Mouse (Mus musculus) macrophage (primary cell): ENCODE data around the gene Uroc1. TPM values are rescaled to one million over a fixed set of nuclear protein-coding genes. Genes with fewer than 3 reads are reported as not detected.

Source experiments
- H3K27ac ChIP-seq: fragments of 350-480 bp; formaldehyde crosslinking; 2 replicates; pipeline ENCODE4 v1.9.0; 2021
- H3K36me3 ChIP-seq: fragments of 350-480 bp; formaldehyde crosslinking; 2 replicates; pipeline ENCODE4 v1.9.0; 2021; ENCODE audit errors: inconsistent target
- H3K4me3 ChIP-seq: fragments of 350-480 bp; formaldehyde crosslinking; 2 replicates; pipeline ENCODE4 v1.9.0; 2021; ENCODE audit errors: inconsistent target
- H3K79me2 ChIP-seq: fragments of 350-480 bp; formaldehyde crosslinking; 2 replicates; pipeline ENCODE4 v1.9.0; 2021; ENCODE audit errors: inconsistent target
- WGBS: methylation state at CpG from one replicate; pipeline ENCODE4 v1.1.7; 2026; ENCODE audit warnings: inconsistent platforms; ENCODE audit not compliant: missing documents; 5-methylcytosine and 5-hydroxymethylcytosine counted together
- polyA plus RNA-seq: library from polyadenylated mRNA; stranded (reverse); fragments of 250-400 nt; gene quantifications from 3 replicates; pipeline ENCODE4 v1.2.4, GENCODE M21; 2018; ENCODE audit warnings: inconsistent platforms
- total RNA-seq, 78 experiments: library from RNA; depleted of rRNA; stranded (reverse); fragments of 250-400 nt; gene quantifications; 1 replicate in 9 of 78; 2 replicates in 24 of 78; 3 replicates in 43 of 78; 4 replicates in 2 of 78; pipeline ENCODE4 v1.2.4; 2018; ENCODE audit warnings: inconsistent platforms in 56 of 78

Uroc1 gene
- total RNA-seq (2018; cell fraction: chromatin; rRNA removed): not detected
- not detected for total RNA-seq (2018; cell fraction: cytosol; rRNA removed)
- total RNA-seq (2018; cell fraction: nucleus; rRNA removed): not detected
- not detected in 3 replicates for polyA plus RNA-seq

- Histone ChIP-seq H3K36me3 (no peaks in the 10 kb centered on the region), H3K79me2 (no peaks in the 10 kb centered on the region), H3K4me3 (no peak within 1 kb of the TSS), H3K27ac (no peak within 1 kb of the TSS)
- 88% methylated on average over 7 of the region's 7 CpGs for WGBS
Measured at GRCm38 (mm10) chr6:90332561-90333425, at the start of gene Uroc1. Uroc1 (plus strand) TSS chr6:90333284.

GRCm38 (mm10) chr6:90288265-90288664 is 44.8 kb upstream of the Uroc1 start:
- Histone ChIP-seq H3K27ac (no peak overlapping the region), H3K36me3 (no peaks in the 10 kb centered on the region), H3K79me2 (no peaks in the 10 kb centered on the region), H3K4me3 (no peak overlapping the region)
- WGBS: 52% methylated on average over 12 of the region's 12 CpGs

DNA sequence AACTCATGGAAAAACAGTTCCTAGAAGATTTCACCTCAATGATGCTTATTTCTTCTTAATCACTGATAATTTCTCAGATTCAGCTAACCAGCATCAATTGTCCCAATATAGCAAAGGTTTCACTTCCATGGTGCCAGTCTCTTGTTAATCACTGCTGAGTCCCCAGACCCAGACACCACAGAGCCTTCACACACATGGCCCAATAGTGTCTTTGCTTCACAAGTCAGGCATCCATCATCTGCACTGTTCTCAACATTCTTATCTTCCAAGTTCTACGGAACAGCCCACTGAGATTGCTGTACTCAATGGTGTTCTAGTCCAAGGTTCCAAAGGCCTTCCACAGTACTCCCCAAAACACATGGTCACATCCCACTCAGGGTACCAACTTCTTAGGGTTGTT is 32.2 kb upstream of the Uroc1 start, which contains the start of gene BC048671:
Gene BC048671 (plus strand): TSS at position 301 of the 400 bp plus-strand sequence.
- Histone ChIP-seq H3K27ac (no peak within 1 kb of the TSS), H3K4me3 (no peak within 1 kb of the TSS), H3K79me2 (no peaks in the 10 kb centered on the region), H3K36me3 (no peaks in the 10 kb centered on the region)
- WGBS: 100% methylated on average over 1 of the region's 1 CpGs

GRCm38 (mm10) chr6:90306315-90306975 is 26.6 kb upstream of the Uroc1 start:
- no peak overlapping the region for H3K27ac ChIP-seq
- 89% methylated on average over 6 of the region's 6 CpGs for WGBS

GRCm38 (mm10) chr6:90308839-90309778 is 24.0 kb upstream of the Uroc1 start:
- Histone ChIP-seq H3K79me2 (no peaks in the 10 kb centered on the region), H3K27ac (no peak overlapping the region), H3K36me3 (no peaks in the 10 kb centered on the region), H3K4me3 (no peak overlapping the region)
- WGBS: 90% methylated on average over 64 of the region's 87 CpGs

More at GRCm38 (mm10) chr6:90306315-90306975, 26.6 kb upstream of the Uroc1 start:
- H3K36me3 ChIP-seq: no peaks in the 10 kb centered on the region
- no peak overlapping the region for H3K4me3 ChIP-seq
- H3K79me2 ChIP-seq: no peaks in the 10 kb centered on the region

- Histone ChIP-seq H3K4me3 (no peak overlapping the region), H3K79me2 (no peaks in the 10 kb centered on the region), H3K36me3 (no peaks in the 10 kb centered on the region), H3K27ac (no peak overlapping the region)
- WGBS: 86% methylated on average over 5 of the region's 5 CpGs
Measured at GRCm38 (mm10) chr6:90315961-90316360, 17.1 kb upstream of the Uroc1 start.

- no peak overlapping the region for H3K4me3 ChIP-seq
- no peaks in the 10 kb centered on the region for H3K36me3 ChIP-seq
- WGBS: 80% methylated on average over 2 of the region's 2 CpGs
- H3K79me2 ChIP-seq: no peaks in the 10 kb centered on the region
- no peak overlapping the region for H3K27ac ChIP-seq
Measured at GRCm38 (mm10) chr6:90317510-90318258, 15.4 kb upstream of the Uroc1 start.

DNA sequence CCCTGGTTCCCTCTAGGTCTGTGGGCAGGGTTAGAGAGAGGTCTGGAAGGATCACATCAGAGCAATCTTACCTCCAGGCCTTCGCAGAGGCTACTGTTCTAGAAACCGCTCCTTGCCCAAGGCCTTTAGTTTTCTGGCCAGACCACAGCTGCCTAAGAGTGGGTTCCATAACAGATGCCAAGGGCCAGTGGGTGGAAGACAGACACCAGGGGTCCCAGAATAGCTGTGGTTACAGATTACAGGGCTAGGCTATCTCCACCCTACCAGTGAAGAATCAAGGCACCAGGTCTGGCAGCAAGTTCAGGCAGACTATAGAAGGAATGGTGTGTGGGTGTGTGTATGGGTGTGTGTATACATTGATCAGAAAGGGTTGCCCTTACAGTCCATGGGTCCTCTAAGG is 14.1 kb upstream of the Uroc1 start:
- no peak overlapping the region for H3K27ac ChIP-seq
- no peaks in the 10 kb centered on the region for H3K36me3 ChIP-seq
- H3K4me3 ChIP-seq: no peak overlapping the region
- no peaks in the 10 kb centered on the region for H3K79me2 ChIP-seq
- WGBS: 89% methylated on average over 2 of the region's 2 CpGs

GRCm38 (mm10) chr6:90319475-90320191 is 13.5 kb upstream of the Uroc1 start:
- 61% methylated on average over 7 of the region's 7 CpGs for WGBS
- H3K4me3 ChIP-seq: no peak overlapping the region

DNA sequence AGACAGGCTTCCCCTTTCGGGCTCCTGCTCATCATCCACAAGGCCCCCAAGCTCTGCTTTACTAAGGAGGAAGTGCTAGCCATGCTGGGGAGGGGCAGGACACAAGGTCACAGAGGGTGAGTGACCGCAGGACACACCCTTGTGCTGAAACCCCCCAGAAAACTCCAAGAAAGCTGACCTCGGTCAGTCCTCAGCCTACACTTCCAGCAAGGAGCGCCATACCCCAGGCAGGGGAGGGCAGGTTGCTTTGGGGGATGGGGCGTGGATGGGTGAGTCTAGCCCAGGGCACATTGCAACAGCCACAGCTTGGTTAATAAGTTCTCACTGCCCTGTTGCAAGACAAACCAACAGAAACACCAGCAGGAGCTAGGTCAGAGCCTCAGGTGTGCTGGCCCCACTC is 12.7 kb upstream of the Uroc1 start:
- no peaks in the 10 kb centered on the region for H3K36me3 ChIP-seq
- 57% methylated on average over 5 of the region's 5 CpGs for WGBS
- H3K27ac ChIP-seq: no peak overlapping the region
- H3K4me3 ChIP-seq: no peak overlapping the region
- no peaks in the 10 kb centered on the region for H3K79me2 ChIP-seq

More at GRCm38 (mm10) chr6:90319475-90320191, 13.5 kb upstream of the Uroc1 start:
- Histone ChIP-seq H3K79me2 (no peaks in the 10 kb centered on the region), H3K36me3 (no peaks in the 10 kb centered on the region), H3K27ac (no peak overlapping the region)

DNA sequence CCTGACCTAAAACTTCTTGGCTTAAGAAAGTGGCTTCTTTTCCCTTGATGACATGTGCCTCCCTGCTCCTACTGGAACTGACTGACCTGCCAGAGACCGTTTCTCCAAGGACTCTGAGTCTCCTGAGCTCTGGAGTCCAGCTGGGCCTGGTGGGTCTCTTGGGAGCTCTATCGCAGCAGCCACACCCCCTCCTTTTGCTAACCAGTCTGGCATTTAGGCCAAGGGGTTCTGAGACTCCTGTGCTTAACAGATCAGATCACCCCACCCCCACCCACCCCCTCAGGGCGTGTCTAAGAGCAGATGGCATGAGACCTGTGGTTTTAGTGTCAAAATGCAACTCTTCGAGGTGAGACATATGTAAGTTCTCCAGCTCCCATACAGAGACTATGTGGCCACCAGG is 11.3 kb upstream of the Uroc1 start:
- no peaks in the 10 kb centered on the region for H3K79me2 ChIP-seq
- WGBS: 50% methylated on average over 3 of the region's 4 CpGs
- H3K36me3 ChIP-seq: no peaks in the 10 kb centered on the region
- H3K27ac ChIP-seq: no peak overlapping the region
- H3K4me3 ChIP-seq: no peak overlapping the region

- Histone ChIP-seq H3K27ac (no peak overlapping the region), H3K4me3 (no peak overlapping the region), H3K36me3 (no peaks in the 10 kb centered on the region), H3K79me2 (no peaks in the 10 kb centered on the region)
- WGBS: 73% methylated on average over 3 of the region's 3 CpGs
Measured at GRCm38 (mm10) chr6:90324026-90324425, 9.1 kb upstream of the Uroc1 start.

DNA sequence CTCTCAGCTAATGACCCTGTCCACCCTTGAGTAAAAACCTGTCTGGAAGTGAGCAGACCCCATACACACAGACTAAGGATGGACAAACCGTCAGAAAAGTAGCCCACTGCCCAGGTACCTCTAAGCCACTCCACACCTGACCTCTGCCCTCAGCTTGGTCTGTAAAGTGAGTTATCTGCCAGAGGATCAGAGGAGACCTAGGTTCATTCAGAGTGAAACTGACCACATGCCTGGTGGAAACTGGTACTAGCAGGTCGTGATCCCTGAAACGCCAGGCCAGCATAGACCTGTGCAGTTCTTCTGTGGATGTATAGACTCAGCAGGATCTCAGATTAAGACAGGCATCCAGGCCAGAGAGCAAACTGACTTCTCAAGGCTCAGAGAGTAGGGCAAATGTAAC is 8.6 kb upstream of the Uroc1 start:
- H3K36me3 ChIP-seq: no peaks in the 10 kb centered on the region
- 64% methylated on average over 3 of the region's 3 CpGs for WGBS
- no peak overlapping the region for H3K27ac ChIP-seq
- H3K4me3 ChIP-seq: no peak overlapping the region
- no peaks in the 10 kb centered on the region for H3K79me2 ChIP-seq
